Mouse (Mus musculus) CD4-positive, CD25-positive, alpha-beta regulatory T cell, adult 2 months (primary cell): ENCODE measurements around the gene Htra2.

Experiments used
- DNase-seq: peaks from one replicate; pipeline ENCODE4 v3.0.0-alpha.2; 2012; ENCODE audit warnings: low read depth, low spot score

Gene Htra2

GRCm38 (mm10) chr6:83008659-83009058, 46.4 kb downstream of the Htra2 start:
- DNase-seq: peak; percentile 23

- no peak for DNase-seq
Observed at GRCm38 (mm10) chr6:83006114-83006513, 49.0 kb downstream of the Htra2 start.

GRCm38 (mm10) chr6:83005444-83006011, 49.5 kb downstream of the Htra2 start:
- no peak for DNase-seq

GRCm38 (mm10) chr6:83004872-83005271, 50.2 kb downstream of the Htra2 start:
- no peak for DNase-seq

- no peak for DNase-seq
Observed at GRCm38 (mm10) chr6:83004309-83004708, 50.8 kb downstream of the Htra2 start.

GRCm38 (mm10) chr6:83003850-83004249, 51.2 kb downstream of the Htra2 start:
- DNase-seq: no peak

GRCm38 (mm10) chr6:83003082-83003481, 52.0 kb downstream of the Htra2 start:
- DNase-seq: no peak
